Comparison of ENCODE assay signal across 15 mouse cellular contexts in genomic region chr17:25916931-25917647, GRCm38 (mm10). TPM values are rescaled to one million over a fixed set of nuclear protein-coding genes. Genes with fewer than 3 reads are reported as not detected.
DNase-seq lines count a peak whose midpoint lies in the region; ATAC-seq and TF ChIP-seq lines count a peak whose summit lies in the region.
"Had no signal": no experiment of that assay in that cellular context is flagged by ENCODE, and none has a peak within 500 bp of the region (broad histone marks: within the 10 kb centered on the region; RNA-seq: fewer than 3 reads in every experiment).

No protein-coding gene starts in this region.

- 89% methylated on average over 8 of the region's 8 CpGs for WGBS in midbrain, embryonic 10.5 days
- 88% methylated on average over 8 of the region's 8 CpGs for WGBS in midbrain, embryonic 14.5 days
- WGBS in intestine, postnatal 0 days = 29% methylated on average over 8 of the region's 8 CpGs

- DNase-seq in adrenal gland, adult (ENCODE audit: inconsistent age in 2 of 2, low spot score in 1 of 2) = peak; percentile 77 to 93
- no peak for DNase-seq in adrenal gland, postnatal 4 days (ENCODE audit: low spot score in 2 of 2)
- no peak for DNase-seq in midbrain, embryonic 10.5 days (ENCODE audit: low spot score)
- no peak for DNase-seq in midbrain, embryonic 14.5 days
- DNase-seq in left cerebral cortex, adult 9 months (ENCODE audit: low spot score in 2 of 2) = no peak
- DNase-seq in layer of hippocampus, adult 8-10 months (ENCODE audit: low spot score in 2 of 2) = no peak
- DNase-seq: cerebellum, postnatal 14 days; heart, adult 18-20 months; heart, postnatal 4 days; lung, postnatal 36 days; retina, postnatal 1 day had no signal

- no peak overlapping the region for H3K27ac ChIP-seq in midbrain, embryonic 10.5 days (replicated peaks)
- H3K27ac ChIP-seq in midbrain, embryonic 14.5 days (replicated peaks; ENCODE audit: low read depth, low read length) = no peak overlapping the region
- H3K27ac ChIP-seq in intestine, postnatal 0 days (ENCODE audit: low read depth, low read length) = peak overlapping the region; percentile 60
- peak overlapping the region; percentile 41; the same call in 1 of the 2 replicates for H3K27ac ChIP-seq in testis, adult 2 months (ENCODE audit: control insufficient read depth, insufficient read depth, low read depth, low read length)
- H3K27ac ChIP-seq: liver, embryonic 12.5 days had no signal

- no peaks in the 10 kb centered on the region for H3K9me3 ChIP-seq in midbrain, embryonic 10.5 days (replicated peaks)
- H3K9me3 ChIP-seq in midbrain, embryonic 14.5 days (ENCODE audit: control insufficient read depth, low read length) = no peaks in the 10 kb centered on the region
- no peaks in the 10 kb centered on the region for H3K9me3 ChIP-seq in intestine, postnatal 0 days (ENCODE audit: control insufficient read depth)
- H3K9me3 ChIP-seq: liver, embryonic 12.5 days had no signal

- no peak for TF ChIP-seq POLR2A in testis, adult 2 months (IDR thresholded peaks at IDR 0.05; ENCODE audit: control insufficient read depth, low read depth, low read length)

- no peak for TF ChIP-seq CTCF in intestine, postnatal 0 days (IDR thresholded peaks at IDR 0.05; ENCODE audit: low read depth)
- TF ChIP-seq CTCF in testis, adult 2 months (IDR thresholded peaks at IDR 0.05; ENCODE audit: control insufficient read depth, insufficient read depth, insufficient replicate concordance, low read depth, low read length) = no peak

- no peak overlapping the region for H3K4me2 ChIP-seq in midbrain, embryonic 14.5 days (ENCODE audit: low read length)
- H3K4me2 ChIP-seq in intestine, postnatal 0 days (replicated peaks; ENCODE audit: low read depth) = peak overlapping the region; percentile 89

- no peak overlapping the region for H3K9ac ChIP-seq in midbrain, embryonic 14.5 days (replicated peaks; ENCODE audit: low read length)
- H3K9ac ChIP-seq in intestine, postnatal 0 days (ENCODE audit: low read depth, low read length) = no peak overlapping the region
- H3K9ac ChIP-seq: liver, embryonic 12.5 days had no signal

- peaks cover 19% of the 10 kb centered on the region for H3K36me3 ChIP-seq in midbrain, embryonic 10.5 days
- 0 out of 2 replicates have a peak, but pooled peaks cover 4% of the 10 kb centered on the region for H3K36me3 ChIP-seq in midbrain, embryonic 14.5 days (ENCODE audit: control insufficient read depth, insufficient read depth, low read length)
- H3K36me3 ChIP-seq in intestine, postnatal 0 days (ENCODE audit: control insufficient read depth, insufficient read depth) = no peaks in the 10 kb centered on the region
- H3K36me3 ChIP-seq in testis, adult 2 months (ENCODE audit: control insufficient read depth, insufficient read depth, low read length) = no peaks in the 10 kb centered on the region; the same call in 1 of the 2 replicates
- H3K36me3 ChIP-seq: liver, embryonic 12.5 days had no signal

- ATAC-seq in midbrain, embryonic 14.5 days (ENCODE audit: low FRiP score, low TSS enrichment) = no peak
- ATAC-seq in intestine, postnatal 0 days = no peak
- ATAC-seq: liver, embryonic 12.5 days had no signal

- H3K4me1 ChIP-seq in midbrain, embryonic 10.5 days = peaks cover 37% of the 10 kb centered on the region
- peaks cover 12% of the 10 kb centered on the region for H3K4me1 ChIP-seq in midbrain, embryonic 14.5 days (ENCODE audit: control insufficient read depth, insufficient read depth, low read length)
- H3K4me1 ChIP-seq in intestine, postnatal 0 days (replicated peaks; ENCODE audit: control insufficient read depth, insufficient read depth, low read length) = peaks cover 17% of the 10 kb centered on the region
- peaks cover 9% of the 10 kb centered on the region for H3K4me1 ChIP-seq in testis, adult 2 months (ENCODE audit: control insufficient read depth, insufficient read depth, low read length)

- no peaks in the 10 kb centered on the region for H3K27me3 ChIP-seq in midbrain, embryonic 10.5 days (ENCODE audit: low read depth, poor library complexity, severe bottlenecking)
- H3K27me3 ChIP-seq in midbrain, embryonic 14.5 days (ENCODE audit: control insufficient read depth, insufficient read depth, low read length) = no peaks in the 10 kb centered on the region
- H3K27me3 ChIP-seq in intestine, postnatal 0 days (replicated peaks; ENCODE audit: control insufficient read depth, insufficient read depth, low read length) = no peaks in the 10 kb centered on the region
- no peaks in the 10 kb centered on the region for H3K27me3 ChIP-seq in testis, adult 2 months (ENCODE audit: control insufficient read depth, insufficient read depth, low read length)
- H3K27me3 ChIP-seq: liver, embryonic 12.5 days had no signal

- 0 out of 2 replicates have a peak overlapping the region, but pooled peaks have one; percentile 99 for H3K4me3 ChIP-seq in midbrain, embryonic 10.5 days
- no peak overlapping the region for H3K4me3 ChIP-seq in midbrain, embryonic 14.5 days (replicated peaks; ENCODE audit: low read depth, low read length)
- no peak overlapping the region for H3K4me3 ChIP-seq in intestine, postnatal 0 days (ENCODE audit: low read depth, low read length)
- no peak overlapping the region for H3K4me3 ChIP-seq in testis, adult 2 months (ENCODE audit: control insufficient read depth, low read depth, low read length)

RNA-seq across cellular contexts. Expression of gene Rab40c, which starts 2.4 kb away (rescaled TPM):
- 10 to 100 TPM; 36.4 to 38.1 TPM for total RNA-seq in adrenal gland, postnatal 4 days (2021)
- polyA plus RNA-seq in midbrain, embryonic 10.5 days (2016; fragmentation: Nextera tagmentation; extraction: Ambion mirVana) = 29.8 and 33.6 TPM in 2 replicates
- polyA plus RNA-seq in midbrain, embryonic 14.5 days (2014; fragmentation: Nextera tagmentation; extraction: Ambion mirVana) = 29.4 and 46.9 TPM in 2 replicates
- 15.8 and 16.9 TPM in 2 replicates for polyA plus RNA-seq in intestine, postnatal 0 days (2015; fragmentation: Nextera tagmentation; extraction: Ambion mirVana)
- polyA plus RNA-seq in testis, adult 2 months (2012; rRNA removed) = 30.2 and 31.9 TPM in 2 replicates
- total RNA-seq in layer of hippocampus, adult 8-10 months (2022) = 10 to 100 TPM; 42.0 to 72.9 (median 46.4) TPM

RNA-seq across cellular contexts. Expression of gene Pigq, which starts 27.6 kb away (rescaled TPM):
- total RNA-seq in adrenal gland, postnatal 4 days (2021) = 100 to 1,000 TPM in 1 of 2 experiments, 10 to 100 TPM in 1; 97.7 to 115 TPM
- 64.8 and 67.8 TPM in 2 replicates for polyA plus RNA-seq in midbrain, embryonic 10.5 days (2016; fragmentation: Nextera tagmentation; extraction: Ambion mirVana)
- polyA plus RNA-seq in midbrain, embryonic 14.5 days (2014; fragmentation: Nextera tagmentation; extraction: Ambion mirVana) = 53.6 and 57.9 TPM in 2 replicates
- 34.9 and 37.2 TPM in 2 replicates for polyA plus RNA-seq in intestine, postnatal 0 days (2015; fragmentation: Nextera tagmentation; extraction: Ambion mirVana)
- 21.4 and 24.4 TPM in 2 replicates for polyA plus RNA-seq in testis, adult 2 months (2012; rRNA removed)
- 100 to 1,000 TPM; 104 to 128 (median 120) TPM for total RNA-seq in layer of hippocampus, adult 8-10 months (2022)

RNA-seq across cellular contexts. Expression of gene Nhlrc4, which starts 27.7 kb away (rescaled TPM):
- total RNA-seq in adrenal gland, postnatal 4 days (2021) = 1 to 10 TPM in 1 of 2 experiments, under 1 TPM in 1; 0.54 to 1.5 TPM
- polyA plus RNA-seq in midbrain, embryonic 10.5 days (2016; fragmentation: Nextera tagmentation; extraction: Ambion mirVana) = 0.34 TPM in 1 of 2 replicates, not detected in the other
- 0.16 and 0.32 TPM in 2 replicates for polyA plus RNA-seq in midbrain, embryonic 14.5 days (2014; fragmentation: Nextera tagmentation; extraction: Ambion mirVana)
- not detected in 2 replicates for polyA plus RNA-seq in intestine, postnatal 0 days (2015; fragmentation: Nextera tagmentation; extraction: Ambion mirVana)
- polyA plus RNA-seq in testis, adult 2 months (2012; rRNA removed) = 0.40 and 0.69 TPM in 2 replicates
- 1 to 10 TPM in 1 of 4 experiments, under 1 TPM in 2, not detected in 1; 0.16 to 2.8 (median 0.28) TPM for total RNA-seq in layer of hippocampus, adult 8-10 months (2022)
- total RNA-seq: heart, postnatal 4 days had no signal
- polyA plus RNA-seq: urinary bladder, adult 2 months had no signal

RNA-seq across cellular contexts. Expression of gene A930017K11Rik, which starts 35.3 kb away (rescaled TPM):
- 1 to 10 TPM in 1 of 2 experiments, not detected in 1; 1.1 TPM for total RNA-seq in adrenal gland, postnatal 4 days (2021)
- polyA plus RNA-seq in midbrain, embryonic 10.5 days (2016; fragmentation: Nextera tagmentation; extraction: Ambion mirVana) = 0.06 and 0.19 TPM in 2 replicates
- 3.3 and 5.2 TPM in 2 replicates for polyA plus RNA-seq in midbrain, embryonic 14.5 days (2014; fragmentation: Nextera tagmentation; extraction: Ambion mirVana)
- 0.05 and 0.09 TPM in 2 replicates for polyA plus RNA-seq in intestine, postnatal 0 days (2015; fragmentation: Nextera tagmentation; extraction: Ambion mirVana)
- 0.10 and 0.20 TPM in 2 replicates for polyA plus RNA-seq in testis, adult 2 months (2012; rRNA removed)
- total RNA-seq in layer of hippocampus, adult 8-10 months (2022) = 1 to 10 TPM in 1 of 4 experiments, under 1 TPM in 3; 0.77 to 1.2 (median 0.88) TPM
- total RNA-seq: heart, postnatal 4 days had no signal

RNA-seq across cellular contexts. Expression of gene Wfikkn1, which starts 36.4 kb away (rescaled TPM):
- 1 to 10 TPM; 5.1 to 5.2 TPM for total RNA-seq in adrenal gland, postnatal 4 days (2021)
- polyA plus RNA-seq in midbrain, embryonic 10.5 days (2016; fragmentation: Nextera tagmentation; extraction: Ambion mirVana) = 6.1 and 19.7 TPM in 2 replicates
- polyA plus RNA-seq in midbrain, embryonic 14.5 days (2014; fragmentation: Nextera tagmentation; extraction: Ambion mirVana) = 0.61 and 0.70 TPM in 2 replicates
- polyA plus RNA-seq in intestine, postnatal 0 days (2015; fragmentation: Nextera tagmentation; extraction: Ambion mirVana) = 0.14 and 0.27 TPM in 2 replicates
- 0.96 and 0.98 TPM in 2 replicates for polyA plus RNA-seq in testis, adult 2 months (2012; rRNA removed)
- 1 to 10 TPM; 1.6 to 2.4 (median 1.9) TPM for total RNA-seq in layer of hippocampus, adult 8-10 months (2022)

Comparison
In these comparisons a context has a peak if more than half of its experiments do, and no peak if none do; other contexts are left out.
1. DNase-seq: peak in adrenal gland, adult (2 of 2); none in adrenal gland, postnatal 4 days (0 of 2), midbrain, embryonic 10.5 days (single experiment), midbrain, embryonic 14.5 days (single experiment), left cerebral cortex, adult 9 months (0 of 2) and layer of hippocampus, adult 8-10 months (0 of 2).
2. H3K27ac ChIP-seq: peak in intestine, postnatal 0 days (single experiment) and testis, adult 2 months (single experiment); none in midbrain, embryonic 10.5 days (single experiment) and midbrain, embryonic 14.5 days (single experiment).